In the genomic region with DNA sequence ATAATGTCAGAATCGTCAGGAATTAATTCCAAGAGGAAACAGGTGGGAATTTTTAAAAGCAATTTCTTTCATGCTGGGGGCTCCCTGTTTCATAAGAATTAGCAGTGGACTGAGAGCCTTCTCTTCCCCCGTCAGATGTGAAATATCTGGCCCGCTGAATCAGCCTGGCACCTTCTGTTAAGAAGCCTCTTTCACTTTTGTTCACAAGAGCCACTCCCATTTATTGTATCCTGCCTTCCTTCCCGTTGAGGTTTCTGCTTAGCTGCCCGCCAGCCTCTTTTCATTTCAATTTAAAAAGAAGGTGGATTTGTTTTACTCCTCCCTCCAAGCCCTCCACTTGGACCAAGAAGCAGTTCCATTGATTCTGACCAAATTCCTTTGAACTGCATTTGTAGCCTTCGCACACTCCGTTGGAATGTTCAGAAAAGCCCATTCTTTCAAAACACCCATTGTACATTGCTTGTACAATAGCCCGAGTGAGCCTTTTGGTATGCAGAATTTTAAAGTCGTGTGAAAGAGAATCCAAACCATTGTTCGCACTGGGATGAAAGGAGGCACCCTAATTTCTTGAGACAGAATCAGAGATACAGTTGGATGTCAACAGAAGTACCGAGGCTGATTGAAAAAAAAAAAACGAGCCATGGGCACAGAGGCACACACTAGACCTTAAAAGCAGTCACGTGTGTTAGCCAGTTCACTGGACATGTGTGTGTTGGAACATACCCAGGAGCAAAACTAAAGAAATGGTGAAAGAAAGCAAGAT, we compare ENCODE assay signal across 9 mouse cellular contexts.
DNase-seq lines count a peak whose midpoint lies in the region; ATAC-seq and TF ChIP-seq lines count a peak whose summit lies in the region.
"Had no signal": no experiment of that assay in that cellular context is flagged by ENCODE, and none has a peak within 500 bp of the region (broad histone marks: within the 10 kb centered on the region; RNA-seq: fewer than 3 reads in every experiment).

No protein-coding gene starts in this region.

- DNase-seq in layer of hippocampus, adult 2 months (ENCODE audit: low spot score in 2 of 2), result no peak
- DNase-seq in layer of hippocampus, postnatal 10 days (ENCODE audit: low spot score in 2 of 2), result no peak
- peak; percentile 42 for DNase-seq in embryonic facial prominence, embryonic 11.5 days (ENCODE audit: low spot score)
- no peak for DNase-seq in gastrocnemius, adult 18-20 months (ENCODE audit: low spot score)
- DNase-seq in c-Kit-positive CD71-positive TER-119-positive erythroid progenitor cells, embryonic 14.5 days (ENCODE audit: low spot score), result no peak
- DNase-seq in gastrocnemius, postnatal 14 days, result no peak
- DNase-seq: right cerebral cortex, postnatal 25 days had no signal

- no peak for TF ChIP-seq CTCF in layer of hippocampus, adult 2 months (conservative IDR thresholded peaks at IDR 0.05)

- peaks cover 2% of the 10 kb centered on the region; the same call in 1 of the 2 replicates for H3K4me1 ChIP-seq in embryonic facial prominence, embryonic 11.5 days (ENCODE audit: control insufficient read depth, insufficient read depth, low read length)
- no peaks in the 10 kb centered on the region for H3K4me1 ChIP-seq in intestine, embryonic 15.5 days (replicated peaks)
- H3K4me1 ChIP-seq in neural tube, embryonic 12.5 days, result peaks cover 33% of the 10 kb centered on the region

- no peak overlapping the region for H3K27ac ChIP-seq in layer of hippocampus, adult 2 months
- no peak overlapping the region for H3K27ac ChIP-seq in embryonic facial prominence, embryonic 11.5 days (replicated peaks; ENCODE audit: low read depth, low read length)
- H3K27ac ChIP-seq in intestine, embryonic 15.5 days, result no peak overlapping the region
- H3K27ac ChIP-seq in neural tube, embryonic 12.5 days, result no peak overlapping the region

- intact Hi-C loops in gastrocnemius, postnatal 14 days (cut with DNase I; ENCODE audit: low total_unique reads), result no loop called here

- 21% methylated on average over 13 of the region's 13 CpGs for WGBS in embryonic facial prominence, embryonic 11.5 days
- WGBS in intestine, embryonic 15.5 days, result 58% methylated on average over 13 of the region's 13 CpGs
- 10% methylated on average over 13 of the region's 13 CpGs for WGBS in neural tube, embryonic 12.5 days

- H3K36me3 ChIP-seq in embryonic facial prominence, embryonic 11.5 days (replicated peaks; ENCODE audit: control insufficient read depth, insufficient read depth, low read depth, low read length), result no peaks in the 10 kb centered on the region
- no peaks in the 10 kb centered on the region for H3K36me3 ChIP-seq in intestine, embryonic 15.5 days
- H3K36me3 ChIP-seq in neural tube, embryonic 12.5 days, result no peaks in the 10 kb centered on the region

- peak; percentile 47; the same call in 1 of the 2 replicates for ATAC-seq in embryonic facial prominence, embryonic 11.5 days (replicated peaks; ENCODE audit: insufficient number of reproducible peaks, low FRiP score, low TSS enrichment, low read depth)
- ATAC-seq in intestine, embryonic 15.5 days, result no peak
- ATAC-seq in neural tube, embryonic 12.5 days (ENCODE audit: low FRiP score, low read depth), result no peak

- peak overlapping the region; percentile 22; the same call in 1 of the 2 replicates for H3K4me3 ChIP-seq in layer of hippocampus, adult 2 months
- H3K4me3 ChIP-seq in embryonic facial prominence, embryonic 11.5 days (ENCODE audit: low read depth, low read length), result no peak overlapping the region
- H3K4me3 ChIP-seq in intestine, embryonic 15.5 days (replicated peaks), result no peak overlapping the region
- 0 out of 2 replicates have a peak overlapping the region, but pooled peaks have one; percentile 5 for H3K4me3 ChIP-seq in neural tube, embryonic 12.5 days

- H3K27me3 ChIP-seq in embryonic facial prominence, embryonic 11.5 days (ENCODE audit: control insufficient read depth, insufficient read depth, low read length), result no peaks in the 10 kb centered on the region
- H3K27me3 ChIP-seq in intestine, embryonic 15.5 days (replicated peaks), result no peaks in the 10 kb centered on the region
- H3K27me3 ChIP-seq in neural tube, embryonic 12.5 days (replicated peaks), result no peaks in the 10 kb centered on the region

- H3K4me2 ChIP-seq in embryonic facial prominence, embryonic 11.5 days (ENCODE audit: low read depth, low read length), result no peak overlapping the region
- H3K4me2 ChIP-seq in intestine, embryonic 15.5 days (replicated peaks), result 0 out of 2 replicates have a peak overlapping the region, but pooled peaks have one; percentile 1
- H3K4me2 ChIP-seq in neural tube, embryonic 12.5 days (replicated peaks), result peak overlapping the region; percentile 48

- no peak overlapping the region for H3K9ac ChIP-seq in embryonic facial prominence, embryonic 11.5 days (replicated peaks; ENCODE audit: low read length)
- no peak overlapping the region for H3K9ac ChIP-seq in intestine, embryonic 15.5 days
- no peak overlapping the region for H3K9ac ChIP-seq in neural tube, embryonic 12.5 days

- H3K9me3 ChIP-seq in embryonic facial prominence, embryonic 11.5 days (replicated peaks; ENCODE audit: control insufficient read depth, low read length), result no peaks in the 10 kb centered on the region
- H3K9me3 ChIP-seq in intestine, embryonic 15.5 days, result no peaks in the 10 kb centered on the region
- no peaks in the 10 kb centered on the region for H3K9me3 ChIP-seq in neural tube, embryonic 12.5 days

Comparison
In these comparisons a context has a peak if more than half of its experiments do, and no peak if none do; other contexts are left out.
1. H3K4me3 ChIP-seq: peak in layer of hippocampus, adult 2 months (single experiment) and neural tube, embryonic 12.5 days (single experiment); none in embryonic facial prominence, embryonic 11.5 days (single experiment) and intestine, embryonic 15.5 days (single experiment).